Mouse (Mus musculus) hindbrain, embryonic 10.5 days (tissue): ENCODE data around the gene Slc16a6. TPM values are rescaled to one million over a fixed set of nuclear protein-coding genes. Genes with fewer than 3 reads are reported as not detected.
"Not testable (repeated sequence)": the region's sequence is repeated elsewhere in the genome, so short reads cannot be mapped to it uniquely, and the experiment has no call there.

Source experiments
- DNase-seq: peaks from one replicate; pipeline ENCODE4 v3.0.0-alpha.2; 2017; ENCODE audit warnings: low spot score
- H3K27ac ChIP-seq: fragments of 300-500 bp; sonication (generic); 2 replicates; pipeline ENCODE4 v1.5.1; 2016; ENCODE audit warnings: mild to moderate bottlenecking, moderate library complexity
- H3K27me3 ChIP-seq: fragments of 300-500 bp; sonication (generic); 2 replicates; pipeline ENCODE4 v1.6.1; 2016; ENCODE audit warnings: mild to moderate bottlenecking; ENCODE audit not compliant: poor library complexity, insufficient read depth, severe bottlenecking
- H3K36me3 ChIP-seq: fragments of 300-500 bp; sonication (generic); 2 replicates; pipeline ENCODE4 v1.6.1; 2016; ENCODE audit warnings: mild to moderate bottlenecking, moderate library complexity
- H3K4me1 ChIP-seq: fragments of 300-500 bp; sonication (generic); replicated peaks from 2 replicates; pipeline ENCODE4 v1.6.1; 2016; ENCODE audit warnings: mild to moderate bottlenecking
- H3K4me3 ChIP-seq: fragments of 300-500 bp; sonication (generic); 2 replicates; pipeline ENCODE4 v1.5.1; 2016; ENCODE audit warnings: mild to moderate bottlenecking, moderate library complexity
- H3K9me3 ChIP-seq: fragments of 300-500 bp; sonication (generic); 2 replicates; pipeline ENCODE4 v1.6.1; 2016; ENCODE audit warnings: mild to moderate bottlenecking, moderate library complexity
- WGBS: fragments of 180-500 bp; shearing (Covaris S2); methylation state at CpG from one replicate; pipeline ENCODE4 v1.1.7; 2016; 5-methylcytosine and 5-hydroxymethylcytosine counted together
- polyA plus RNA-seq: library from polyadenylated mRNA; unstranded; fragments of >200 nt; fragmentation: Nextera tagmentation; extraction: Ambion mirVana; gene quantifications from 2 replicates; pipeline ENCODE4 v1.2.1, GENCODE M21; 2016

Gene Slc16a6
- polyA plus RNA-seq, 1 experiment from 2014 or later: 3.6 TPM

DNA sequence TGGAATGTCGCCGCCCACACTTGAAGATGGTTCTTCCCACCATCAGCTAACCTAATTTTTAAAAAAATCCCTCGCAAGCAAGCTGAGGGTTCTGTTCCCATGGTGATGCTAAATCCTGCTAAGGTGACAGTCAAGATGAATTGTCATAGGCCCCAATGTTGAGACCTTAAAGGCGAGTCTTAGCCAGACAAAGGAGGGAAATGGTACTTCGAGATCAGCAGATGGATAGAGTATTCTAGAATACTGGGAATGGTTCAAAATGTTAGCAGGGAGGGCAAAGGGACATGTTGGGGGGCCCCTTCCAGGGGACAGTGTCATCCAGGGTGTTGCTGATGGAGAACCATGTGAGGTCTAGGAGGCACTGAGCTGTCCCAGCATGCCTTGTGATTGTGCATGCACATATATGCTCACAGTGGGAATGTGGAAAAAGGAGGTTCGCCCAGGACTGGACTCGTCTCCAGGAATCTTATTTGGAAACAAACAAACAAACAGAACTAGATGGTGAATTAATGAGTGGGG lies 23.1 kb upstream of the Slc16a6 start:
- peaks cover 40% of the 10 kb centered on the region for H3K4me1 ChIP-seq
- no peak for DNase-seq
- H3K36me3 ChIP-seq: no peaks in the 10 kb centered on the region
- no peak overlapping the region for H3K27ac ChIP-seq
- WGBS: 86% methylated on average over 7 of the region's 7 CpGs
- H3K9me3 ChIP-seq: no peaks in the 10 kb centered on the region
- peaks cover 9% of the 10 kb centered on the region; the same call in 1 of the 2 replicates for H3K27me3 ChIP-seq
- H3K4me3 ChIP-seq: no peak overlapping the region

DNA sequence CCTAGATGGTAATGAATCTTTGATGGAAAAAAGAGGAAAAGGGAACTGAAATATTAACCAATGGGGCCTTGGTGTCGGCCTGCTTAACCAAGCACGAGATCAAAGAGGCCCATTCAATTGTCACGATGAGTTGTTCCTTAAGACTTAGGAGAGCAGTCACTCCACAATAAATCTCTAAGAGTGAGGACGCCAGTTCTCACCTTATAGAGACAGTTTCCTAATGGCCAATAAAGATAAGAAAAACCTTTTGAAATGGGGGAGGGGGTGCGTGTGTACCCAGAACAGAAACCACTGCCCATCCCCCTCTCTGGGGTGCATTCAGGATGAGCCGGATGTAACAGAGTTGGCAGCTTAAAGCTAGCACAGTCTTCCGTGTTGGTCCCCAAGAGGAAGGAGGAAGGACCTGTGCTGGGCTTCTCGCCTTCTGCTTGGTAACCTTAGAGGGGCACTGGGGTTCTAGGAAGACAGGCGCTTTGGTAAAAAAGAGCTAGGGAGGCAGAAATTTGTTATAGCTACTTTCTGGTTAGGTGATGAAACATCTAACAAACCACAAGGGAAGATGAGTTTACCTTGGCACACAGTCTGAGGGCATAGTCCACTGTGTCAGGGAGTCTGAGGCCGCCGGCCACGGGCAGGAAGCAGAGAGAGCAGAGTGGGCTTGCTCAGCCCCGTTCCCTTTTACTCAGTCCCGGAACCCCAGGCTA lies 22.5 kb upstream of the Slc16a6 start:
- no peak for DNase-seq
- 64% methylated on average over 14 of the region's 14 CpGs for WGBS
- H3K4me1 ChIP-seq: peaks cover 40% of the 10 kb centered on the region
- H3K27ac ChIP-seq: no peak overlapping the region
- peaks cover 9% of the 10 kb centered on the region; the same call in 1 of the 2 replicates for H3K27me3 ChIP-seq
- H3K9me3 ChIP-seq: no peaks in the 10 kb centered on the region
- H3K4me3 ChIP-seq: no peak overlapping the region
- H3K36me3 ChIP-seq: no peaks in the 10 kb centered on the region

DNA sequence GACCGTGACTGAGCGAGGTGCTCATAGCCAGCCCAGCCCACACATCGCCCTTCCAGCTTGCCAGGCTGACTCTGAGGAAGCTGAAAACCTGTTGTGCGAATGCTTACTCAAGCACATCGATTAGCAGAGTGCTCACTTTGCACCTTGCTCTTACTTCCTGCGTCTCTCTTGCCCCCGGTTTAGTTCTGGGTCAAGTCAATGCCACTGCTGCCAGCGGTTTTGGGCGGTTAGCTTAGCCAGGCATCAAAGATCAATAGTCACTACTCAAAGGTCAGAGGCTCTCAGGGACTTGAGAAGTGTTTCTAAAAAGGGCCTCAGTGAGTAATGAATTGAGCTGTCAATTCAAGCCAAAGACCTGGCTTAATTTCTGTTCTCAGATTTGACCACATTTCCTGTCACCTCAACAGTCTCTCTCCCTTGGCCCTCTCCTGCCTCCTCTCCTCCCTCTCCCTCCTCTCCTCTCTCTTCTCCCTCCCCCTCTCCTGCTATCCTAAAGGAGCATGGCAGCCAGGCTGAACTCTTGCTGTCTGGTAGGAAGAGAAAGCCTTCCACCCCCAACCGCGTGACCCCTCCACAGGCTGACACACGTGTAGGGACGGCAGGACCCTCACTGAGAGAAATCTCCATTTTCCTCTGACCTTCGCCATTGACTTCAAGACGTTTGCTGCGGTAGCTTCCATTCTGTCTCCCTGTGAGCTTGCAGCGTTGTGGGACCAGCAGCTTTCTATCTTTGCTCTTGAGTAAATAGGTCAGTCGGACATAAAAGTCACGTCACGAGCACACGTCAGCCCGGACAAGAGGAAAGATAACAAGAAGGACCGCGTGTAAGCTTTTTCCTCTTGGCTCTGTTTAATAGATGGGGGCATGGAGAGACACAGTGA lies 21.7 kb upstream of the Slc16a6 start:
- Histone ChIP-seq H3K4me3 (no peak overlapping the region), H3K4me1 (peaks cover 40% of the 10 kb centered on the region), H3K27ac (peak overlapping the region; percentile 62), H3K9me3 (no peaks in the 10 kb centered on the region), H3K36me3 (no peaks in the 10 kb centered on the region), H3K27me3 (peaks cover 9% of the 10 kb centered on the region; the same call in 1 of the 2 replicates)
- no peak for DNase-seq
- WGBS: 60% methylated on average over 24 of the region's 24 CpGs

DNA sequence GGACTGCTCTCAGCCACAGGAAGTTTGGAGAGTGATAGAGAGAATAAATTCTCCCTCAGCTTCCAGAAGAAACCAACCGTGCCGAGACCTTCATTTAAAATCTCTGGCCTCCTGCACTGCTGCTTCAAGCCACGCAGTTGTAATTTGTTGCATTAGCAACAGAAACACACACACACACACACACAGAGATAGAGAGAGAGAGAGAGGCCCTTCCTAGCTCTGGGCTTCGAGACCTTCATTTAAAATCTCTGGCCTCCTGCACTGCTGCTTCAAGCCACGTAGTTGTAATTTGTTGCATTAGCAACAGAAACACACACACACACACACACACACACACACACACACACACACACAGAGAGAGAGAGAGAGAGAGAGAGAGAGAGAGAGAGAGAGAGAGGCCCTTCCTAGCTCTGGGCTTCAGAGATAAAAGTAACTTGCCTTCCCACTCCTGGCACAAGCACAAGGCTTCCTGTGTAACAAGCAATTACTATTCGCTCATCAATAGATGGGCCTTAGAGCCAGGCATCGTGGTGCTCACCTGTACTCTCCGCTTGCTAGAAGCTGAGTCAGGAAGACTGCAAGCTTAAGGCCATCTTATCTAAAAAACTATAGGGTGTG lies 19.6 kb upstream of the Slc16a6 start:
- DNase-seq, H3K27me3 ChIP-seq, H3K36me3 ChIP-seq, H3K27ac ChIP-seq, H3K9me3 ChIP-seq, H3K4me3 ChIP-seq: not testable (repeated sequence)
- 90% methylated on average over 8 of the region's 8 CpGs for WGBS
- peaks cover 37% of the 10 kb centered on the region for H3K4me1 ChIP-seq

DNA sequence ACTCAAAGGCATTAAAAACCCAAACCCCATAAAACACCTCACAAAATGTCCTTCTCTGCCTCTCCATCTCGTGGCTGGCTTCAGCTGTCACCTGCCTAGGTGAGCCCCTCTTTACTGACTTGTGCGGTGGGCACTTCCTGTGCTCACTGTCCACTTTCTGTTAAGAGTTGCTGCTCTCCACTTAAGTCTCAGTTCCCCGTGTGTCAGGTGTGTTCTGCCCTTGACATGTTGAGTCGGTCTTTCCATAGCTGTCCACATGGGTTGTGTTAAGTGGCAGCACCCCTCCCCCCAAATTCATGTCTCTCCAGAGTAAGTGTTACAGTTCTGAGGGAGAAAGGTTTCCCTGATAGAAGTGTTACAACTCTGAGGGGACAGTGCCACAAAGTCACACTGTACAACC lies 18.4 kb upstream of the Slc16a6 start:
- Histone ChIP-seq H3K4me3 (no peak overlapping the region), H3K9me3 (no peaks in the 10 kb centered on the region), H3K27ac (no peak overlapping the region), H3K27me3 (peaks cover 9% of the 10 kb centered on the region; the same call in 1 of the 2 replicates), H3K4me1 (peaks cover 26% of the 10 kb centered on the region), H3K36me3 (no peaks in the 10 kb centered on the region)
- no peak for DNase-seq
- 82% methylated on average over 4 of the region's 4 CpGs for WGBS

DNA sequence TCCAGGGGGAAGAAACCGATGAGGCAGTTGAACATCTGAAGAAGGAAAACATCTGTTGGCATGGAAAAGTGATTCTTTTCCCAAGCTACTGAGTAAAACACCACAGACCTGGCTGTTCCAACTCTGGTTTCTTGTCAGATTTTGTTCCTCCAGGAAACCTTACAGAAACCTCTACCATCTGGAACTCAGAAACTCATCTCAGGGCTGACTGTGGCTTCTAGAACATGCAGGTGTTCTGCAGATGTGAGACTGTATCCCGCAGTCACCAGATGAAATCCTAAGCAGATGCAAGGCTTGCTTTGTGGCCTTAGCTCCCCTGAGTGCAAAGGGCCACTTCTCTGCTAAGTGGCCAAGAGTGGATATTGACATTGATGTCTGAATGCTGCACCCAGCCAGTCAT lies 16.4 kb upstream of the Slc16a6 start:
- H3K27ac ChIP-seq: no peak overlapping the region
- WGBS: 81% methylated on average over 2 of the region's 2 CpGs
- no peaks in the 10 kb centered on the region for H3K36me3 ChIP-seq
- peaks cover 10% of the 10 kb centered on the region for H3K4me1 ChIP-seq
- H3K27me3 ChIP-seq: peaks cover 9% of the 10 kb centered on the region; the same call in 1 of the 2 replicates
- H3K9me3 ChIP-seq: no peaks in the 10 kb centered on the region
- H3K4me3 ChIP-seq: no peak overlapping the region
- no peak for DNase-seq

DNA sequence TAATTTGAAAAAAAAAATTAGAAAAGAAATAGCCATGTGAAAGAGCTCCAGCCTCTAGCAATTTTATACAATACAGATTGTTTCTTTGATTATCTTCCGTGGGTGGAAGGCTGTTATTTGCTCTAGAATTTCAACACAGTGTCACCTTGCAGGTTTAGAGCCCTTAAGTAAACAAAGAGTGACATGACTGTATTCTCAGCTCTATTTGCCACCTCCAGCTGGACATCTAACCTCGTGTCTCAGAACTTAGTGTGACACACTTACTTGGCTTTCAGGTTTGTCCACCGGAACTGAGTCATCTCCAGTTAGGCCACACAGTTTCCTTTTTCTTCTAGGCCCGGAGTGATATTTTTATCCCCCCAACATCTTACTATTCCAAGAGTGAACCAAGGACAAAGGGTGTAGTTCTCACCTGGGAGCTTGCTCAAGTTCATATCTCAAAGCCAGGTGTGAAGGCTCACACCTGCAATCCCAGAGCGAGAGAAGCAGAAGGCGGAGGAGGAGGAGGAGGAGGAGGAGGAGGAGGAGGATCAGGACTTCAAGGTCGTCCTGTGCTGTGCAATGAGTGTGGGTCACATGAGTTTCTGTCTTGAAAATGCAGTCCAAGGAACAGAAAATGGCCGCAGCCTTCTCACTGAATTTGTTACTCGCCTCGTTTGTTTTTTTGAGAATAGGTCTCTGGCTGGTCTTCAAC lies 14.7 kb upstream of the Slc16a6 start:
- 84% methylated on average over 10 of the region's 10 CpGs for WGBS
- H3K9me3 ChIP-seq: no peaks in the 10 kb centered on the region

DNA sequence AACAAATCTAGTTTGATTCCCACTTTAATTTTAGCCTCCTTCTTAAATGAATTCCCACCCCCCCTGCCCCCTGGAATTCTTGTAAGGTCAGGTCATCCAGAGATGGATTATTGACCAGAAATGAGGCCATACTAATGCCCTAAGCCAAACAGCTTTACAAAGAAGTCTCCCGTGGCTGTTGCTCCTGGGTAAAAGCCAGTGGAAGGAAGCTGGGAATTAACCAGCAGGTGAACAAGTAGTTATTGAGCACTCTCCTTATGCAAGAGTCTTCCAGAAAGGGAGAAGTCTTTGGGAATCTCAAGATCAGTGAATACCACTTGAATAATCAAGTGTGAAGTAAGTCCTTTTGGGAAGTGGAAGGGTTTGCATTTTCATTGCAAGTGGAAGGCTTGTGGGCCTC lies 13.7 kb upstream of the Slc16a6 start:
- peaks cover 4% of the 10 kb centered on the region; the same call in 1 of the 2 replicates for H3K27me3 ChIP-seq
- WGBS: 62% methylated on average over 1 of the region's 1 CpGs
- H3K4me3 ChIP-seq: no peak overlapping the region
- H3K36me3 ChIP-seq: no peaks in the 10 kb centered on the region
- H3K9me3 ChIP-seq: no peaks in the 10 kb centered on the region
- H3K4me1 ChIP-seq: 0 out of 2 replicates have a peak, but pooled peaks cover 5% of the 10 kb centered on the region
- no peak for DNase-seq
- H3K27ac ChIP-seq: no peak overlapping the region

More for the DNA sequence above, 14.7 kb upstream of the Slc16a6 start:
- Histone ChIP-seq H3K27ac (no peak overlapping the region), H3K4me3 (no peak overlapping the region), H3K4me1 (0 out of 2 replicates have a peak, but pooled peaks cover 5% of the 10 kb centered on the region), H3K27me3 (peaks cover 9% of the 10 kb centered on the region; the same call in 1 of the 2 replicates), H3K36me3 (no peaks in the 10 kb centered on the region)
- DNase-seq: no peak

DNA sequence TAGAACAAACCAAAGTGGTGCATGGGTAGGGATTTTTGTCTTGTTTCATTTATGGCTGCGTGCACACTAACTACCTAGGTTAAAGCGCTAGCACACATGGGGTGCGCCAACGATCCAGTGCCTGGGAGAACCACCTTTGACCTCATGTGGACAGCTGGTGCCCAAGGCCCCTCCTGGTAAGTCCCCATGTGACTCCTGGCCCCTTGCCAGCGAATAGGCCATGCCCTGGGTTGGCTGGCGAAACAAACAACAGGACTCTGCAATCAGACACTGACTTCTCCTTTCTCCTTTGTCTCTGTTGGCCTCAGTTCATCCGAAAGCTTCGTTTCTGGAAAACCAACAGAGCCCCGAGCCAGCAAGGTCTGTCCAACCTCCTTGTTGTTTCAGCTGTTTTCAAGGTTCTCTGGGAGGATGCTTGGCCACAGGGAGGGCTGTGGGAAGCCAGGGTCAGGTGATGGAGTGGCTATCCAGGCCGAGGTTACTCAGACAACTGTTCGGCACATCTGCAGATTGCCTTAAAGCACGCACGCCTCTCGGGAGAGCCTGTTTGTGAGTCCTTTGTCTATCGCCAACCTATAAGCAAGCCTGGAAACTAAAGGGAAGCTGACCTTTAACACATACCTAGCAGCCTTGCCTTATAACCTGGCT lies 12.1 kb upstream of the Slc16a6 start:
- no peaks in the 10 kb centered on the region for H3K36me3 ChIP-seq
- 0 out of 2 replicates have a peak overlapping the region, but pooled peaks have one; percentile 4 for H3K27ac ChIP-seq
- H3K9me3 ChIP-seq: no peaks in the 10 kb centered on the region
- H3K27me3 ChIP-seq: peaks cover 3% of the 10 kb centered on the region; the same call in 1 of the 2 replicates
- DNase-seq: no peak
- 77% methylated on average over 15 of the region's 15 CpGs for WGBS
- H3K4me3 ChIP-seq: no peak overlapping the region
- 0 out of 2 replicates have a peak, but pooled peaks cover 5% of the 10 kb centered on the region for H3K4me1 ChIP-seq

DNA sequence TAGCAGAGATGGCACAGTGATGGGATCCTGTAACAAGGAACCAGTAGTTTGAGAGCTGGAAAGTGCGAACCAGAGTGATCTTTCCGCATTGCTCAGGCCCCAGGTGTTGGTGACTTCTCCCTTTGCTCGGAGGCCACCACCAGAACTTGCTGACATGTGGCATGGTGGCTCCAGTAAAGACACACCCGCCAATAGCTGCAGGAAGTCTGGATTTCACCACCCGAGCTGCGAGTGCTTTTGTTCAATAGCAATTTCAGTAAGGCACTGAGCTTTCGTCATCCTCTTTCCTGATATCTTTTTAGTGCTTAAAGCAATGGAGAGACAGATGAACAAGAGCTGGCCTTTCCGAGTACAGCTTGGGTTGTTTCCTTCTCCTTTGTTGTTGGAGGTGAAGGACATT lies 7.0 kb upstream of the Slc16a6 start:
- 79% methylated on average over 8 of the region's 8 CpGs for WGBS
- Histone ChIP-seq H3K9me3 (no peaks in the 10 kb centered on the region), H3K27me3 (peaks cover 7% of the 10 kb centered on the region; the same call in 1 of the 2 replicates), H3K4me3 (no peak overlapping the region), H3K27ac (no peak overlapping the region), H3K36me3 (no peaks in the 10 kb centered on the region), H3K4me1 (peaks cover 41% of the 10 kb centered on the region)
- DNase-seq: no peak

DNA sequence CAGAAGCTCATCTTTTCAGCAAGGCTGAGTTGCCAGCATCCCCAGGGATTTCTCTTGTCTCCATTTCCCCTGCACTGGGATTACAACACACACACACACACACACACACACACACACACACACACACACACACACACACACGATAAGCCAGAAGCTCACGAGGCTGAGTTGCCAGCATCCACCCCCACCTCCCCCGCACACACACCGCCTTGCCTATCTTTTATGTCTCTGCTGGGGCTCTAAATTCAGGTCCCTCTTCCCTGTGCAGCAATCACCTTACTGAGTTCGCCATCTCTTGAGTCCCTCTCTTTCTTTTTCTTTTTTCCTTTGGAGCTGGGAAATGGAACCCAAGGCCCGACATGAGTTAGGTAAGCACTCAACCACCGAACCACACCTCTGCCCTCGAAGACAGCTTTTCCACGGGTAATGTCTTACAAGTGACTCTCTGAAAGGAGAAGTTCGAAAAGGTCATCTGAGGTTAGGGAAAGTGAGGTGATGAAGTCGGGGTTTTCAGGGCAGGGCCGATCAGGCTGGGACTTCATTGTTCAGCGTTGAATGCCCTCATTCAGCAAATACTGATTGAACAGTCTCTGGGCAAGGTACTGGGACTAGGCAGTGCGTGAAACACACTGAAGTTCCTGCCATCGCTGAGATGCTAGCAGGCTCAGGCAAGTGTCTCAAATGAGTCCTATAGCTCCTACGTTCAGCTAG lies 6.3 kb upstream of the Slc16a6 start:
- peaks cover 11% of the 10 kb centered on the region for H3K27me3 ChIP-seq
- 43% methylated on average over 16 of the region's 16 CpGs for WGBS
- H3K27ac ChIP-seq: 0 out of 2 replicates have a peak overlapping the region, but pooled peaks have one; percentile 5
- no peak for DNase-seq
- peaks cover 48% of the 10 kb centered on the region for H3K4me1 ChIP-seq
- no peaks in the 10 kb centered on the region for H3K9me3 ChIP-seq
- no peaks in the 10 kb centered on the region for H3K36me3 ChIP-seq
- H3K4me3 ChIP-seq: no peak overlapping the region
